In genomic region chr13:93192646-93193026, GRCm38 (mm10) we compare ENCODE assay signal across 8 mouse cellular contexts. TPM values are rescaled to one million over a fixed set of nuclear protein-coding genes. Genes with fewer than 3 reads are reported as not detected.
A peak's percentile ranks its signal among the peaks of the same experiment; 100 is the strongest.
DNase-seq lines count a peak whose midpoint lies in the region; ATAC-seq and TF ChIP-seq lines count a peak whose summit lies in the region.

No protein-coding gene starts in this region.

- H3K27ac ChIP-seq in lung, embryonic 14.5 days (ENCODE audit: low read depth), result peak overlapping the region; percentile 99; the same call in 1 of the 2 replicates
- peak overlapping the region; percentile 99 for H3K27ac ChIP-seq in forebrain, embryonic 10.5 days
- peak overlapping the region; percentile 62 for H3K27ac ChIP-seq in limb, embryonic 11.5 days (replicated peaks; ENCODE audit: low read depth, low read length)
- H3K27ac ChIP-seq in neural tube, embryonic 15.5 days (replicated peaks), result peak overlapping the region; percentile 93

- H3K4me1 ChIP-seq in lung, embryonic 14.5 days (ENCODE audit: insufficient read depth), result peaks cover 6% of the 10 kb centered on the region
- peaks cover 26% of the 10 kb centered on the region for H3K4me1 ChIP-seq in forebrain, embryonic 10.5 days
- no peaks in the 10 kb centered on the region for H3K4me1 ChIP-seq in limb, embryonic 11.5 days (ENCODE audit: control insufficient read depth, insufficient read depth, low read length)
- peaks cover 21% of the 10 kb centered on the region for H3K4me1 ChIP-seq in neural tube, embryonic 15.5 days

- peak overlapping the region; percentile 90 for H3K4me3 ChIP-seq in lung, embryonic 14.5 days (ENCODE audit: low read depth, low read length)
- peak overlapping the region; percentile 96 for H3K4me3 ChIP-seq in forebrain, embryonic 10.5 days
- H3K4me3 ChIP-seq in limb, embryonic 11.5 days (ENCODE audit: low read depth, low read length), result peak overlapping the region; percentile 75
- peak overlapping the region; percentile 96 for H3K4me3 ChIP-seq in neural tube, embryonic 15.5 days (replicated peaks)

- WGBS in lung, embryonic 14.5 days, result 61% methylated on average over 5 of the region's 5 CpGs
- WGBS in forebrain, embryonic 10.5 days, result 79% methylated on average over 5 of the region's 5 CpGs
- WGBS in limb, embryonic 11.5 days, result 74% methylated on average over 5 of the region's 5 CpGs
- 41% methylated on average over 5 of the region's 5 CpGs for WGBS in neural tube, embryonic 15.5 days

- H3K9ac ChIP-seq in lung, embryonic 14.5 days, result peak overlapping the region; percentile 97
- H3K9ac ChIP-seq in limb, embryonic 11.5 days (ENCODE audit: low read length), result peak overlapping the region; percentile 60
- peak overlapping the region; percentile 88; the same call in 1 of the 2 replicates for H3K9ac ChIP-seq in neural tube, embryonic 15.5 days (replicated peaks)

- no peak for TF ChIP-seq CTCF in lung, embryonic 14.5 days (IDR thresholded peaks at IDR 0.05; ENCODE audit: low read depth)

- ATAC-seq in lung, embryonic 14.5 days (ENCODE audit: insufficient read depth), result peak; percentile 36
- ATAC-seq in limb, embryonic 11.5 days (ENCODE audit: insufficient number of reproducible peaks, low FRiP score, low TSS enrichment, low read depth), result peak; percentile 18; the same call in 1 of the 2 replicates
- no peak for ATAC-seq in neural tube, embryonic 15.5 days (ENCODE audit: low FRiP score)
- no peak for ATAC-seq in inflammation-experienced regulatory T-cells, adult 6 months

- H3K27me3 ChIP-seq in lung, embryonic 14.5 days (ENCODE audit: insufficient read depth, low read length), result no peaks in the 10 kb centered on the region
- H3K27me3 ChIP-seq in forebrain, embryonic 10.5 days (ENCODE audit: poor library complexity, severe bottlenecking), result no peaks in the 10 kb centered on the region
- H3K27me3 ChIP-seq in limb, embryonic 11.5 days (ENCODE audit: control insufficient read depth, insufficient read depth, low read length), result no peaks in the 10 kb centered on the region
- H3K27me3 ChIP-seq in neural tube, embryonic 15.5 days (replicated peaks), result no peaks in the 10 kb centered on the region

- no peaks in the 10 kb centered on the region for H3K9me3 ChIP-seq in lung, embryonic 14.5 days (ENCODE audit: low read depth, low read length)
- no peaks in the 10 kb centered on the region for H3K9me3 ChIP-seq in forebrain, embryonic 10.5 days
- H3K9me3 ChIP-seq in limb, embryonic 11.5 days (ENCODE audit: control insufficient read depth, low read length), result no peaks in the 10 kb centered on the region
- H3K9me3 ChIP-seq in neural tube, embryonic 15.5 days (replicated peaks), result no peaks in the 10 kb centered on the region

- no peaks in the 10 kb centered on the region for H3K36me3 ChIP-seq in lung, embryonic 14.5 days (ENCODE audit: insufficient read depth)
- peaks cover 15% of the 10 kb centered on the region; the same call in 1 of the 2 replicates for H3K36me3 ChIP-seq in forebrain, embryonic 10.5 days (replicated peaks)
- no peaks in the 10 kb centered on the region for H3K36me3 ChIP-seq in limb, embryonic 11.5 days (ENCODE audit: control insufficient read depth, insufficient read depth, low read length)
- no peaks in the 10 kb centered on the region for H3K36me3 ChIP-seq in neural tube, embryonic 15.5 days

- no peak for DNase-seq in lung, embryonic 14.5 days
- DNase-seq in lung, adult 18-20 months, result no peak
- DNase-seq in forebrain, embryonic 10.5 days (ENCODE audit: extremely low spot score, low spot score), result no peak
- no peak for DNase-seq in limb, embryonic 11.5 days (ENCODE audit: low spot score)
- DNase-seq in frontal cortex, postnatal 14 days (ENCODE audit: low spot score in 2 of 2), result no peak
- no peak for DNase-seq in cerebellum, adult 11-12 months

- peak overlapping the region; percentile 88 for H3K4me2 ChIP-seq in lung, embryonic 14.5 days
- peak overlapping the region; percentile 51 for H3K4me2 ChIP-seq in limb, embryonic 11.5 days (ENCODE audit: low read depth, severe bottlenecking)
- peak overlapping the region; percentile 68 for H3K4me2 ChIP-seq in neural tube, embryonic 15.5 days

RNA-seq across cellular contexts. Expression of gene Tent2, which starts 0.5 kb away (rescaled TPM):
- 71.9 and 75.3 TPM in 2 replicates for polyA plus RNA-seq in lung, embryonic 14.5 days (2014; fragmentation: Nextera tagmentation; extraction: Ambion mirVana)
- 58.9 and 59.7 TPM in 2 replicates for polyA plus RNA-seq in forebrain, embryonic 10.5 days (2016; fragmentation: Nextera tagmentation; extraction: Ambion mirVana)
- polyA plus RNA-seq in limb, embryonic 11.5 days (2014; fragmentation: Nextera tagmentation; extraction: Ambion mirVana), result 90.3 and 91.1 TPM in 2 replicates
- polyA plus RNA-seq in neural tube, embryonic 15.5 days (2015; fragmentation: Nextera tagmentation; extraction: Ambion mirVana), result 36.4 and 43.3 TPM in 2 replicates
- 10 to 100 TPM; 17.7 to 19.1 (median 18.4) TPM for polyA plus RNA-seq in inflammation-experienced regulatory T-cells, adult 6 months (2017; shearing (Covaris generic))

RNA-seq across cellular contexts. Expression of gene Cmya5, which starts 48.1 kb away (rescaled TPM):
- polyA plus RNA-seq in lung, embryonic 14.5 days (2014; fragmentation: Nextera tagmentation; extraction: Ambion mirVana), result 0.38 and 0.53 TPM in 2 replicates
- polyA plus RNA-seq in forebrain, embryonic 10.5 days (2016; fragmentation: Nextera tagmentation; extraction: Ambion mirVana), result 0.01 and 0.02 TPM in 2 replicates
- polyA plus RNA-seq in limb, embryonic 11.5 days (2014; fragmentation: Nextera tagmentation; extraction: Ambion mirVana), result 0.01 and 0.04 TPM in 2 replicates
- polyA plus RNA-seq in neural tube, embryonic 15.5 days (2015; fragmentation: Nextera tagmentation; extraction: Ambion mirVana), result 0.19 and 0.20 TPM in 2 replicates
- under 1 TPM; 0.18 to 0.74 (median 0.63) TPM for polyA plus RNA-seq in inflammation-experienced regulatory T-cells, adult 6 months (2017; shearing (Covaris generic))

Comparison
In these comparisons a context has a peak if more than half of its experiments do, and no peak if none do; other contexts are left out.
1. ATAC-seq: peak in lung, embryonic 14.5 days (single experiment) and limb, embryonic 11.5 days (single experiment); none in neural tube, embryonic 15.5 days (single experiment) and inflammation-experienced regulatory T-cells, adult 6 months (single experiment).
2. Peak in every context shown above with its lines, with median percentiles within 50 percentile points of each other: H3K27ac ChIP-seq, H3K4me2 ChIP-seq, H3K4me3 ChIP-seq and H3K9ac ChIP-seq.